Mouse (Mus musculus) liver, postnatal 0 days (tissue): ENCODE results near the gene Rps9. TPM values are rescaled to one million over a fixed set of nuclear protein-coding genes. Genes with fewer than 3 reads are reported as not detected.
"Not testable (repeated sequence)": the region's sequence is repeated elsewhere in the genome, so short reads cannot be mapped to it uniquely, and the experiment has no call there.

ENCODE experiments used
- ATAC-seq: fragments of 200-750 bp; cut with Nextera tagmentation; 2 replicates; pipeline ENCODE4 v1.8.0; 2017; ENCODE audit warnings: mild to moderate bottlenecking, moderate library complexity
- DNase-seq: peaks from one replicate; pipeline ENCODE4 v3.0.0-alpha.2; 2016
- H3K27ac ChIP-seq: fragments of 300-500 bp; sonication (generic); 2 replicates; pipeline ENCODE4 v1.5.1; 2014; ENCODE audit warnings: antibody characterized with exemption, moderate library complexity, mild to moderate bottlenecking, low read depth
- H3K27me3 ChIP-seq: fragments of 300-500 bp; sonication (generic); 2 replicates; pipeline ENCODE4 v1.6.1; 2014; ENCODE audit warnings: low read length, control low read depth, mixed read lengths; ENCODE audit not compliant: insufficient read depth
- H3K36me3 ChIP-seq: fragments of 300-500 bp; sonication (generic); replicated peaks from 2 replicates; pipeline ENCODE4 v1.6.1; 2014; ENCODE audit warnings: mild to moderate bottlenecking, control low read depth, low read length, moderate library complexity, mixed read lengths; ENCODE audit not compliant: insufficient read depth
- H3K4me1 ChIP-seq: fragments of 300-500 bp; sonication (generic); 2 replicates; pipeline ENCODE4 v1.6.1; 2014; ENCODE audit warnings: antibody characterized with exemption, mild to moderate bottlenecking, control low read depth; ENCODE audit not compliant: insufficient read depth
- H3K4me2 ChIP-seq: fragments of 300-500 bp; sonication (generic); 2 replicates; pipeline ENCODE4 v1.6.1; 2014; ENCODE audit warnings: low read depth, mild to moderate bottlenecking, low read length, moderate library complexity, mixed read lengths
- H3K4me3 ChIP-seq: fragments of 300-500 bp; sonication (generic); 2 replicates; pipeline ENCODE4 v1.5.1; 2014; ENCODE audit warnings: low read depth, low read length
- H3K9ac ChIP-seq: fragments of 300-500 bp; sonication (generic); replicated peaks from 2 replicates; pipeline ENCODE4 v1.6.1; 2014; ENCODE audit warnings: mild to moderate bottlenecking, moderate library complexity
- H3K9me3 ChIP-seq: fragments of 300-500 bp; sonication (generic); 2 replicates; pipeline ENCODE4 v1.6.1; 2016; ENCODE audit warnings: mild to moderate bottlenecking, control low read depth, low read length, mixed read lengths
- CTCF ChIP-seq: sonication (generic); IDR thresholded peaks from 2 replicates; pipeline ENCODE4 v1.5.1; 2016; ENCODE audit warnings: antibody characterized with exemption, low read depth
- EP300 ChIP-seq: IDR thresholded peaks from 2 replicates; pipeline ENCODE4 v1.6.1; 2016; ENCODE audit warnings: antibody characterized with exemption, low read depth, mild to moderate bottlenecking
- WGBS: fragments of 180-500 bp; shearing (Covaris S2); extraction: QIAGEN DNeasy Blood & Tissue Kit; methylation state at CpG from one replicate; pipeline ENCODE4 v1.1.7; 2014; ENCODE audit not compliant: insufficient replicate concordance; 5-methylcytosine and 5-hydroxymethylcytosine counted together
- polyA plus RNA-seq: library from polyadenylated mRNA; unstranded; fragments of >200 nt; fragmentation: Nextera tagmentation; extraction: Ambion mirVana; gene quantifications from 2 replicates; pipeline ENCODE4 v1.2.1, GENCODE M21; 2015

Gene Rps9
- polyA plus RNA-seq, 1 experiment from 2014 or later, result 859 TPM

DNA sequence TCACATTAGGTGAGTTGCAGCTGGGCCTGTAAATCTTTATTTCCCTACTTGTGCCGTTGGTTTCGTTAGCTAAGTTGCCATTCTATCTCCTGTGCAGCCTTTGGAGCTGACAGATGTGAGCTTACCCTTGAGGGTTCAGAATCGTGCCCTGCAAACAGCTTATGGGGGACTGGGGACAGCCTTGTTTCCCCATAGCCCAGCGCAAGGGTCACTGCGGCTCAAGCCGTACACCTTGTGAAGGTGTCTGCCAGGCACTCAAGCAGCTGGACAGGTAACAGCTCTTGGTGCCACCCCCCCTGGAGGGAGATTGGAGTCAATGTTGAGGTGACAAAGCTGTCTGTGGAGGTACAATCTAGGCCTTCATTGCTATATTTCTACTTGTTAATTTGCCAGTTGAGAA is 2.1 kb downstream of the Rps9 start:
- DNase-seq (no peak), ATAC-seq (no peak)
- peak overlapping the region; percentile 72 for H3K9ac ChIP-seq
- H3K27me3 ChIP-seq, result no peaks in the 10 kb centered on the region
- H3K27ac ChIP-seq, result peak overlapping the region; percentile 77
- peak overlapping the region; percentile 74 for H3K4me3 ChIP-seq
- TF ChIP-seq EP300 (no peak), CTCF (no peak)
- 23% methylated on average over 6 of the region's 6 CpGs for WGBS
- no peaks in the 10 kb centered on the region for H3K9me3 ChIP-seq
- H3K4me2 ChIP-seq, result peak overlapping the region; percentile 82
- peaks cover 11% of the 10 kb centered on the region for H3K4me1 ChIP-seq
- peaks cover 28% of the 10 kb centered on the region for H3K36me3 ChIP-seq

DNA sequence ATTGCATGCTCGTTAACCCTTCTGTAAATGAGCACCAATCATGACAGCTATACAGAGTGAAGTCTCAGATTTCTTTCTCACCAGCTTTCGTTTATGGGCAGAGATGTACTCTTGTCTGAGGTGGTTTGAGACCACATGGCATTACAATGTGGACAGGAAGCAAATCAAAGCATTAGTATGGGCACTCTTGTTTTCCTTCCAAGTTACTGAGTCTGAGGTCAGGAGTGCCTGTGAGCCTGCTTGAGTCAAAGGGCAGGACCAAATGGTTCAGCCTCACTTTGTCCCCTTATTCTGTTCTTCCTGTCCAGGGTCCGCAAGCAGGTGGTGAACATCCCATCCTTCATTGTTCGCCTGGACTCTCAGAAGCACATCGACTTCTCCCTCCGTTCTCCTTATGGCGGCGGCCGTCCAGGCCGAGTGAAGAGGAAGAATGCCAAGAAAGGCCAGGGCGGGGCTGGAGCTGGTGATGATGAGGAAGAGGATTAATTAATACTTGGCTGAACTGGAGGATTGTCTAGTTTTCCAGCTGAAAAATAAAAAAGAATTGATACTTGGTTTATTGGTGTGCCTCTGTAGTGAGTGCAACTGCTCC is 2.6 kb downstream of the Rps9 start:
- H3K27me3 ChIP-seq, result no peaks in the 10 kb centered on the region
- H3K27ac ChIP-seq, result peak overlapping the region; percentile 77
- peak overlapping the region; percentile 82 for H3K4me2 ChIP-seq
- H3K4me1 ChIP-seq, result peaks cover 11% of the 10 kb centered on the region
- DNase-seq, result no peak
- TF ChIP-seq EP300 (no peak), CTCF (no peak)
- H3K36me3 ChIP-seq, result peaks cover 23% of the 10 kb centered on the region
- no peak for ATAC-seq
- peak overlapping the region; percentile 72 for H3K9ac ChIP-seq
- peak overlapping the region; percentile 74 for H3K4me3 ChIP-seq
- no peaks in the 10 kb centered on the region for H3K9me3 ChIP-seq
- WGBS, result 41% methylated on average over 11 of the region's 11 CpGs

DNA sequence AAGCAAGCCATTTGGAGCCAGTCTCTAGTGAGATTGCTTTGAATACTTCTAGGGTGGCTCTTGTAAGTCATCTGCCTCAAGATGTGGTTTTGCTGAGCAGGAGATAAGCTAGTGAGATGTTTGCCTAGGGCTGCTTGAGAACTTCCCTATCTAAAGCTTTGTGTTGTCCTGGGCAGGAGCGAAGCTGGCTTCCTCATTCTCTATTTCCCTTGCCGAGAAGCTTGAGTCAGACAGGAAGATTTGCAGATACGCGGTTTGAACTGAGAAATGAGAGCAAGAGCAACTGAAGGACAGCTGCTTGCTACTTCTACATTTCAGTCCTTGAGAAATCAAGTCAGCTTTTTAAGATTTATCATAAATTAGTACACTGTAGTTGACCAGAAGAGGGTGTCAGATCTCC is 3.2 kb downstream of the Rps9 start:
- DNase-seq, result peak; percentile 36
- TF ChIP-seq CTCF, result no peak
- no peak for TF ChIP-seq EP300
- Histone ChIP-seq H3K27me3 (no peaks in the 10 kb centered on the region), H3K4me1 (peaks cover 11% of the 10 kb centered on the region), H3K4me3 (no peak overlapping the region), H3K36me3 (peaks cover 21% of the 10 kb centered on the region), H3K27ac (peak overlapping the region; percentile 77), H3K4me2 (no peak overlapping the region), H3K9me3 (no peaks in the 10 kb centered on the region), H3K9ac (no peak overlapping the region)
- ATAC-seq, result peak; percentile 9
- WGBS, result 24% methylated on average over 4 of the region's 4 CpGs

DNA sequence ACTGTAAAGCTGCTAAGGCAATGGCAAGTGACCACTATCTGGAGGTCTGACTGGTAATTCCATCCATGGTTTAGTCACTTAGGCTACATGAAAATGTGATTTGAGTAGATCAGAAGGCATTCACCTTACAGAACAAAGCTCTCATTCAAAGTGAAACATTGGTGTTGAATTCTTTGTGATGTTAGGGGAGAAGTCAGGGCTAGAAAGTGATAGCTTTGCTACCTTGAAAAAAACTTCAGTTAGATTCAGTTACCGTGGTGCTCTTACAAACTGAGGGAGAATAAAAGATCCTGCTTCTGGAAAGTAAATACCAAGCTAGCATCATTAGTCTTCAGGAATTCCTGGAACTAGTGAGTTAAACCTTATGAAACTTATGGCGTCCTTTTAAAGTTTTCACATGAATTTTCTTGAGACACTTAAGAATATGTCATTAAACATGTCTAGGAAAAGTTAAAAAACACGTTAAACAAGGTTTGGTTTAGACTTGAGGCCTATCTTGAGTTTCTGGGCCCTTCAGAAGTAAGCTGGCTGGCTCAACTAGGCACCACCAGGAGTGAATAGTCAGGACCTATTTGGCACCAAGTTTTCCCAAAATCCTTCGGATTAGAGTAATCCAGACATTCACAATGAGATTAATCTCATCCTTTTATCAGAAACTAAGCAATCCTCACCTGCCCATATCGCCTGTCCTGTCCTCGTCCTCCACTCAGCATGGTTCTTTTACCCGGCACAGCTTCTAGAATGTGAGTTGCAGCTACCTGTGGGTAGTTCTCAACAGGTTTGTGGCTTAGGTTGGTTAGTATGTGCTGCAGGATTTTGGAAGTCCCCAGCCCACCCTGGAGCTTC is 4.0 kb downstream of the Rps9 start:
- no peak for DNase-seq
- ATAC-seq, result no peak
- H3K27ac ChIP-seq, result peak overlapping the region; percentile 41; the same call in 1 of the 2 replicates

DNA sequence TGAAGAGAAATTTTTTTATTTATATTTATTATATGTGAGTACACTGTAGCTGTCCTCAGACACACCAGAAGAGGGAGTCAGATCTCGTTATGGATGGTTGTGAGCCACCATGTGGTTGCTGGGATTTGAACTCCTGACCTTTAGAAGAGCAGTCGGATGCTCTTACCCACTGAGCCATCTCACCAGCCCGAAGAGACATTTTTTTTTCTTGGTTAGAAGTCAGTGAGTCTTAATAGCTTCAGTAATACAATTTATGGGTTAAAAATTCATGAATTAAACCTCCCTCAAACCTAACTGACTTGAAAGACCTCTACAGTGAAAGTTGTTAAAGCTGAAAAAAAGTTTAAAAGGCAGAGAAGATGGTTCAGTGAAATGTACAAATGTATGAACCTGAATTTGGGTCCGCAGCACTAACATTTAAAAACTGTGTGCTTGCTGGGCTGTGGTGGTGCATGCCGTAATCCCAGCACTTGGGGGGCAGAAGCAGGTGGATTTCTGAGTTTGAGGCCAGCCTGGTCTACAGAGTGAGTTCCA is 4.7 kb downstream of the Rps9 start:
- 41% methylated on average over 5 of the region's 5 CpGs for WGBS
- H3K9ac ChIP-seq, DNase-seq, H3K27me3 ChIP-seq, H3K4me2 ChIP-seq, ATAC-seq, H3K4me3 ChIP-seq, H3K9me3 ChIP-seq: not testable (repeated sequence)
- Histone ChIP-seq H3K36me3 (peaks cover 21% of the 10 kb centered on the region), H3K4me1 (peaks cover 11% of the 10 kb centered on the region), H3K27ac (peak overlapping the region; percentile 41; the same call in 1 of the 2 replicates)

More for the DNA sequence above, 4.0 kb downstream of the Rps9 start:
- Histone ChIP-seq H3K4me3 (no peak overlapping the region), H3K4me2 (no peak overlapping the region), H3K4me1 (peaks cover 11% of the 10 kb centered on the region), H3K27me3 (no peaks in the 10 kb centered on the region), H3K9me3 (no peaks in the 10 kb centered on the region), H3K9ac (no peak overlapping the region), H3K36me3 (peaks cover 21% of the 10 kb centered on the region)
- WGBS, result 58% methylated on average over 7 of the region's 7 CpGs
- TF ChIP-seq EP300 (no peak), CTCF (no peak)

DNA sequence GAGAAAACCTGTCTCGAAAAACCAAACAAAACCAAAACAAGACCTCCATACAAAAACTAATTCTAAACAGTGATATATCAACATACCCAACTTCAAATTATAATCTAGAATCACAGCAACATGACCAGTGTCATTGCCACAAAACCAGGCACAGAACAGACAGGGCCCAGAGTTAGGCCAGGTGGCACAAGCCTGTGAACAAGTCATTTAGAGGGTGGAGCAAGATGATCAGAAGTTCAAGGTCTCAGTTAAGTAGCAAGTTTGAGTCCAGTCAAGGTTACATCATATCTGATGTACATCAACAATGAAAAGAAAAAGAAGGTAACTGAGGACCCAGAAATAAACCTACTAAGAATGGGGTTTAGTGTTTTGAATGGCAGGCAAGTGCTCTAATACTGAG is 5.2 kb downstream of the Rps9 start:
- H3K9ac ChIP-seq, result no peak overlapping the region
- H3K27me3 ChIP-seq, result no peaks in the 10 kb centered on the region
- no peak overlapping the region for H3K4me3 ChIP-seq
- ATAC-seq (no peak), DNase-seq (no peak)
- WGBS, result 50% methylated on average over 1 of the region's 1 CpGs
- H3K36me3 ChIP-seq, result peaks cover 21% of the 10 kb centered on the region
- H3K4me1 ChIP-seq, result peaks cover 11% of the 10 kb centered on the region
- peak overlapping the region; percentile 39; the same call in 1 of the 2 replicates for H3K27ac ChIP-seq
- no peaks in the 10 kb centered on the region for H3K9me3 ChIP-seq
- no peak for TF ChIP-seq CTCF
- no peak for TF ChIP-seq EP300
- H3K4me2 ChIP-seq, result no peak overlapping the region
